Mouse (Mus musculus) heart, postnatal 0 days (tissue): Measurements from ENCODE around the gene Cbln1.

Experiments used
- CTCF ChIP-seq: IDR thresholded peaks from 2 replicates; pipeline ENCODE4 v1.5.1; 2016; ENCODE audit warnings: antibody characterized with exemption, control low read depth, low read depth
- EP300 ChIP-seq: IDR thresholded peaks from 2 replicates; pipeline ENCODE4 v1.6.1; 2016; ENCODE audit warnings: antibody characterized with exemption, low read depth

DNA sequence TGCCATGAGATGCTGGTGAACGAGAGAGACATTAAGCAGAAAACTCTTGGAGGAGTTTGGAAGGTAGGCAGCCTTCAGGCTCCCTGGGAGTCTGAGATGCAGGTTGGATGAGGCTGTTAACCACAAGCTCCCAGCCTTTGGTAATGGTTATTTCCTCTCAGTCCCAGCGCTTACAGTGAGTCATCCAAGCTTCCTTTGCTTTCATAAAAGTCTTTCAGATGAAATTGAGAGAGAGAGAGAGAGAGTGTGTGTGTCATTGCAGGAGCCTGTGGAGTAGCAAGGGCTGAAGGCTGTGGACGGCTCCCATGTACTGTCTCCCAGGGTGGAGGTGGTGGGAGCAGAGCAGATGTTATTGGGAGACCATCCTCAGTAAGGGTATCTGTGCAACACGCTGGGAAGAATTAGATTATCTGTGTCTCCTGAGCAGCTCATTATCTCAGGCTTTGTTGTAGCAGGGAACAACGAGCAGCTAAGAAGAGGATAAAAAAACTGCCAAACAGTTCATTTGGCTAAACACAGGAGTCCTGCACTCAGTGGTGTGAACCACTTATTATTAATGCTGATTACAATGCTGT, 17.5 kb upstream of the Cbln1 start:
- TF ChIP-seq CTCF (no peak), EP300 (no peak)
